Comparison of ENCODE assay signal across 24 mouse cellular contexts in genomic region chr10:77030666-77031065, GRCm38 (mm10).
"Had no signal": no experiment of that assay in that cellular context is flagged by ENCODE, and none has a peak within 500 bp of the region (broad histone marks: within the 10 kb centered on the region; RNA-seq: fewer than 3 reads in every experiment).

No protein-coding gene starts in this region.

- H3K4me2 ChIP-seq: heart, embryonic 12.5 days; hindbrain, embryonic 12.5 days; hindbrain, embryonic 14.5 days; limb, embryonic 12.5 days; liver, embryonic 11.5 days; liver, embryonic 13.5 days; liver, embryonic 15.5 days had no signal

- DNase-seq: gastrocnemius, adult 2 months; gastrocnemius, postnatal 10 days; gastrocnemius, postnatal 25 days; heart, adult 18-20 months; heart, postnatal 10 days; heart, postnatal 4 days; kidney, adult 18-20 months; kidney, adult 9 months; kidney, postnatal 14 days; kidney, postnatal 36 days; layer of hippocampus, adult 9-11 months; layer of hippocampus, postnatal 36 days; liver; liver, embryonic 13.5 days had no signal

- H3K9me3 ChIP-seq: heart, embryonic 10.5 days; heart, embryonic 12.5 days; hindbrain, embryonic 10.5 days; hindbrain, embryonic 12.5 days; limb, embryonic 10.5 days; limb, embryonic 12.5 days; liver, embryonic 13.5 days; liver, embryonic 15.5 days had no signal

- ATAC-seq: hindbrain, embryonic 16.5 days had no signal

- H3K27me3 ChIP-seq: hindbrain, embryonic 12.5 days had no signal

- H3K4me3 ChIP-seq: gastrocnemius, adult 2 months; heart, embryonic 10.5 days; heart, embryonic 12.5 days; hindbrain, embryonic 10.5 days; hindbrain, embryonic 12.5 days; limb, embryonic 10.5 days; limb, embryonic 12.5 days; liver, embryonic 13.5 days; liver, embryonic 15.5 days had no signal

- H3K36me3 ChIP-seq: heart, embryonic 10.5 days; heart, embryonic 12.5 days; hindbrain, embryonic 10.5 days; hindbrain, embryonic 12.5 days; limb, embryonic 10.5 days; limb, embryonic 12.5 days; liver, embryonic 13.5 days; liver, embryonic 15.5 days had no signal

- H3K27ac ChIP-seq: gastrocnemius, adult 2 months; heart, embryonic 10.5 days; hindbrain, embryonic 10.5 days; hindbrain, embryonic 12.5 days; hindbrain, embryonic 14.5 days; limb, embryonic 10.5 days; limb, embryonic 12.5 days; liver, embryonic 13.5 days; liver, embryonic 15.5 days had no signal

- H3K9ac ChIP-seq: heart, embryonic 12.5 days; hindbrain, embryonic 12.5 days; hindbrain, embryonic 14.5 days; limb, embryonic 12.5 days; liver, embryonic 13.5 days; liver, embryonic 15.5 days had no signal
